Mouse (Mus musculus) T-cell, adult 2 months (primary cell): ENCODE measurements around the gene Trpc2.

Source experiments
- DNase-seq: peaks from one replicate; pipeline ENCODE4 v3.0.0; 2022; ENCODE audit warnings: low spot score

The Trpc2 gene

GRCm38 (mm10) chr7:102102696-102103095, 19.8 kb downstream of the Trpc2 start:
- no peak for DNase-seq

GRCm38 (mm10) chr7:102103555-102103954, 20.6 kb downstream of the Trpc2 start:
- no peak for DNase-seq

- DNase-seq = no peak
Observed at GRCm38 (mm10) chr7:102104126-102104525, 21.2 kb downstream of the Trpc2 start.

GRCm38 (mm10) chr7:102106700-102107141, 23.8 kb downstream of the Trpc2 start:
- DNase-seq = no peak

- DNase-seq = no peak
Observed at GRCm38 (mm10) chr7:102108206-102108605, 25.3 kb downstream of the Trpc2 start.

- DNase-seq = no peak
Observed at GRCm38 (mm10) chr7:102109171-102109570, 26.3 kb downstream of the Trpc2 start, which contains the start of gene Art5. Gene Art5, minus strand, starts transcription at chr7:102109489.

- DNase-seq = no peak
Observed at GRCm38 (mm10) chr7:102109746-102110145, 26.8 kb downstream of the Trpc2 start.

GRCm38 (mm10) chr7:102113151-102113729, 30.3 kb downstream of the Trpc2 start:
- no peak for DNase-seq

GRCm38 (mm10) chr7:102116579-102117331, 33.8 kb downstream of the Trpc2 start, which contains the start of gene Chrna10:
Gene Chrna10, minus strand, starts transcription at chr7:102116828.
- DNase-seq = no peak

- no peak for DNase-seq
Observed at GRCm38 (mm10) chr7:102117382-102117781, 34.5 kb downstream of the Trpc2 start.

- no peak for DNase-seq
Observed at GRCm38 (mm10) chr7:102120326-102120725, 37.4 kb downstream of the Trpc2 start.

- DNase-seq = no peak
Observed at GRCm38 (mm10) chr7:102132395-102132794, 49.5 kb downstream of the Trpc2 start.

GRCm38 (mm10) chr7:102137464-102137863, 54.5 kb downstream of the Trpc2 start:
- peak; percentile 20 for DNase-seq

- no peak for DNase-seq
Observed at GRCm38 (mm10) chr7:102137898-102138297, 55.0 kb downstream of the Trpc2 start.
